Mouse (Mus musculus) adrenal gland, postnatal 36 days (tissue): ENCODE measurements around the gene Tsc22d3. TPM values are rescaled to one million over a fixed set of nuclear protein-coding genes. Genes with fewer than 3 reads are reported as not detected.
"Not testable (repeated sequence)": the region's sequence is repeated elsewhere in the genome, so short reads cannot be mapped to it uniquely, and the experiment has no call there.

Experiments used
- DNase-seq, 2 experiments: peaks; one replicate each; pipeline ENCODE4 v3.0.0; 2021; ENCODE audit warnings: mixed read lengths in 1 of 2
- total RNA-seq, 2 experiments: library from RNA; stranded (reverse); gene quantifications; 2 replicates each; pipeline ENCODE4 v1.2.3; 2021

The Tsc22d3 gene
- total RNA-seq, 2 experiments from 2014 or later, result 118 to 142 TPM

DNA sequence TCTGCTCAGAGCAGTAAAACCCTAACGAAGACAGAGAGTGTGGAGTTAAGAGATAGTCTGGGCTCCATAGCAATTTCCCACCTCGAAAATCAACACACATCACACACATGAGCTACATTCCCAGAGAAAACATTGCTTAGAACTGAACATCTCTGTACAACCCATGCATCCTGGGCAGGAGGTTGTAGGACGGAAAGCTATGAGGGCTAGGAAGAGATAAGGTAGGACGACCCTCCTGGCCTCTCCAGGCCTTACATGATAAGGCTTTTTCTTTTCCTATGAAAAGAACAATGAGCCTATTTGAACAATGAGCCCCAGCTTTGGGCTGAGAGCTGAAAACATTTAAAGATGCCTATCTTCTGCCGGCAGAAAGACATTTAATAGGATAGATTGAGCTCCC lies 69.8 kb downstream of the Tsc22d3 start:
- DNase-seq, result no peak

DNA sequence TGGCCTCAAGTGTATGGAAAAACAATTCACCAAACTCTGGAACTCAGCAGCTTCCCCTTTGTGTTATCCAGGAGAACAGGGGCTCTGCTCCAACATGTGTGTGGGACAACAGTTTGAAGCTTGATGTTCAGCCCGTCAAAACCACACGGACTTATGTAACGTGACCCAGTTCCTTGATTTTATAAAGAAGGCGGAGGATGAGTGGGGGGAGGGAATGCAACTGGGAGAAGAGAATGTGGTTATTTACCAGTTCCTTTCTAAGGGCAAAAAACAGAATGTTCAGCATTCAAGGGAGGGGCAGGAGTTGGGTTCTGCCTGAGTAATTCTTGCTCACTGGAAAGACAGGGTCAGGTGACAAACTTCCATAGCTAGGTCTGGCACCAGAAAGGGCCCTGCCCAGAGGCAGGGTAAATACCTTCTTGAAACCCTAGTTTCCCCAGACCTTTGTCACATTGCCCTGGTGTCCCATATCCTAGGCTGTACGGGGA lies 71.3 kb downstream of the Tsc22d3 start:
- DNase-seq, result peak in 1 of 2 experiments; percentile 6

DNA sequence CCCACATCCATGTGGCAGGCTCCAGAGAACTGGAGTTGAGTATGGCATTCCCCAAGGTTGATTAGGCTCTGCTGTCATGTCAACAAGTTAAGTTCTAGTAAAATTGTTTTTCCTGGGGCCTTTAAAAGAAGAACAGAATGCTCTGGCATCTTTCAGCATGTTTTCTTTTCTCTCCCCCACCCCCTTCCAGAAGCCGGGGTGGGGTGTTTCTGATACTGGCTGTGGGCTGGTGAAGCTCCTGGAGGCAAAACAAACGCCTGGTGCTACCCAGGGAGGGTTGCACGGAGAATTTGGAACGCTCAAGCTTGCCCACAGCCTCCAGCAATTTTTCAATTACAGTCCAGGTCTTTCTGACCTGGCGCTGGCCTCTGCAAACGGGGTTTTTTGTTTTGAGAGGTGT lies 73.2 kb downstream of the Tsc22d3 start:
- no peak for DNase-seq

DNA sequence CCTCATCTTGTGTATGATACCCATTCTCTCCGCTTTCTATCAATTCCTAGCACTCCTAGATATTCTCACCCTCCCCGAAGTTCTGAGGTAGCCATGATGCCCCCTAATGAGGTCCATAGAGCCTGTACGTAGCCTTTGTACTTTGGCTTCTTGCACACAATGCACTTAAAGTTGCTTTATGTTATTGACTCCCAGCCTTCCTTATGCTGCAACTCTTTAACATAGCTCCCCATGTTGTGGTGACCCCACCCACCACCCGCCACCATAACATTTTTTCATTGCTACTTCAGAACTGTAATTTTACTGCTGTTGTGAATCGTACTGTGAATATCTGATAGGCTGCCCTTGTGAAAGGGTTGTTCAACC lies 74.2 kb downstream of the Tsc22d3 start:
- no peak for DNase-seq

DNA sequence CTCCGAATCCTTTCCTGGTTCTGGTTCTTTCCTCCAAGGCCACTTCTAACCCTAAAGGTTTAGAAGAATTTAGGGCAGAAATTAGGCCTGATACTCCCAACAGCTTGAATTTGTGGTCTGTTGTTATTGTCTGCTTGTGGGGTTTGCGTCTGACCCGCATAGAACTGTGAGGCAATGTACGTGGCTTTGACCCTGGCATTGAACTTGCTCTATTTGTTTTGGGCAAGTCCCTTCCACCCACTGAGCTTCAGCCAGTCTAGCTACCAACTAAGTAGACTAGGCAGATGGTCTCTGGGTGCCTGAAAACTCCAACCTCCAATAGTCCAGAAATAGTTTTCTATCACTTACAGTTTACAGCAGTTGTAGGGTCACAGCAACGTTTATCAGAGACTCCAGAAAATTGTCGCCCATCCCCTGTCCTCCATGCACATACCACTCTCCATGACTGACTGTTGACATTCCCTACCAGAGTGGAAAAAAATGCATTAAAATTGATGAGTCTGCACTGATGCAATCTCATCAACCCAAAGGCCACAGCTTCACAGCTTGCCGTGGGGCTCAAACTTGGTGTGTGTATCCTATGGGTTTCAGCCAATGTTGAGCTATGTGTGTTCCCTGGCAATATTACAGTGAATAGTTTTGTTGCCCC lies 74.7 kb downstream of the Tsc22d3 start:
- no peak for DNase-seq

DNA sequence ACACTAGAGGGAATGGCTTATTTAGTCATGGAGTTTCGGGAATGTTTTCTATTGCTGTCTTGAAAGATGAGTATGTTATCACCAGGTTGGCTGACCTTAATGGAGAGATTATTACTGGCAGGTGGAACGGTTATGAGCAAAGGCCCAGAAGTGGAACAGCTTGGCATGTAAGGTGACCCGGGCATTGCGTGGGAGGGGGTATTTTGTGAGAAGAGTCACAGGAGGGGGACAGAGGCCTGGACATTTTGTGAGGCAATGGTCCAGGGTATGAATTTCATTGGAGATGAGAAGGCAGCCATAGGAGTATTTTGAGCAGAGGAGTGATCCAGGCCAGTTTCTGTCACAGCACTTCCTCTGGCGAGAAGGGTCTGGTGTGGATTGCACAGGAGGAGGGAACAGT lies 76.2 kb downstream of the Tsc22d3 start:
- DNase-seq, result no peak

DNA sequence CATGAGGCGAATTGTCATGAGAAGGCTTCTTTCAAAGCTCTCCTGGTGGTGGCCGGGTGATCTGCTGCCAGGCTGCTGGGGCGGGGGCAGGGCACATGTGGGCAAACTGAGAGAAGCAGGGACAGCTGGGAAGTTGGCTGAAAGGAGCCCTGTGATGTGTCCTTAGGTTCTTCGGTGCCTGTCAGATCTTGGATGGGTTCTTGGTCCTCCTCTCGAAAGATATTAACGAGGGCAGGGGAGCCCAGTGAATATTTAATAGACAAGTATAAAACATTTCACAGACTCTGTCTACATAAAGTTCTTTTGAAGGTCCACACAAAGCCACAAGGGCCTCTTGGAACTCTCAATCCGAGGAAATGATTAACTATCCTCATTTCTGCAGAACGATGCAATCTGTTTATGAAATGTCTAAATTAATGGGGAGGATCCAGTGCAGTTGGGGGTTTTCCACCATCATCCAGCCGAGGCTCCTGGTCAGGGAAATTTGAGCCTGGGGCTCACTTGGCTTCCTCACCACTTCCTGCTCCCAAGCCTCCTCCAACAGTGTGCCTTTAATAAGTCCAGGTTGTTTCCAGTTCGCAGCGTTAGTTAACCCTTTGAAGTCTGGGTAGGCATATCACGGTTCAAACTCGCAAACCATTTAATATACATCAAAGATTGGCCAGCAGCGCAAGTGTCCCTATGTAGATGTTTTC lies 78.2 kb downstream of the Tsc22d3 start:
- peak in 1 of 2 experiments; percentile 17 for DNase-seq

DNA sequence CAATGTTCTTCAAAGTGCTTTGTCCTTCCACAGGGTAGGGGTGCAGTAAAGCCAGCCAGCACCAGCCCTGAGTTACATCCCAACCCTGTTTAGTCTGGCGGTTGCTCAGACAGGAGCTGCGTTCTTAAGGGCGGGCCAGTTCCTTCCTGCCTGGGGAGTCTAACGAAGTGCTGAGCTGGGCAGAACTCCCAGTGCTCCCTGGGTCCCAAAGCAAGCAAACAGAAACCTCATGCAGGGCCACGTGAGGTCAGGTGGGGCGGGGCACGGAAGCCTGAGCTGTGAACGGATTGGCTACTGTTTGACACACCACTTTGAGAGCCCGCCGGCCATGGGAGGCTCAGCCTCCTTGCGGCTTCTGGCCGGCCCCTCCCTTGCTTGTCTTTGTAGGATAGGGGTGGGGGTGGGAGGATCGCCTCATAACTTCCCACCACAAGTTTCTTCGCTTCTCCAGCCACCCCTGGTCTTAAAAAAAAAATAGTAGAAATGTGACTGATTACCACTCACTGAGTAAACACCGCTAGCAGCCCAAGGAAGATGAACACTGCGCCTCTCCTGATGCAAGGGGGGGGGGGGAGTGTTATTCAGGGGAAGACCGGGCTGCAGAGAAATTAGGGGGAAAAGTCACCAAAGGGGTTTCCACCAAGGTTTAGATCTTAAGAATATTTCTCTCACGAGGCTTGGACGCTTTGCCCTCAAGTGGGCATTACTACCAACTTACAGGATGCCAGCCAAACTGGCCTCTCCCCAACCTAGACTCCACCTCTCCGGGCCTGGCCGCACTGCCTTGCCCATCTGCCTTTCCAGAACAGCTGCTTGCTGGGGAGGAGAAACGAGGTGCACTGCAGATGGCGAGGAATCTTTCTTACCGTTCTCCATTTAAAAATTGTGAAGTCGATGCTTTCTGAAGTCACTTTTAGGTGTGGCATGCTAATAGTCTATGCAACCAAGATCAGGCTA lies 80.0 kb downstream of the Tsc22d3 start:
- DNase-seq, result peak; percentile 90 to 92

DNA sequence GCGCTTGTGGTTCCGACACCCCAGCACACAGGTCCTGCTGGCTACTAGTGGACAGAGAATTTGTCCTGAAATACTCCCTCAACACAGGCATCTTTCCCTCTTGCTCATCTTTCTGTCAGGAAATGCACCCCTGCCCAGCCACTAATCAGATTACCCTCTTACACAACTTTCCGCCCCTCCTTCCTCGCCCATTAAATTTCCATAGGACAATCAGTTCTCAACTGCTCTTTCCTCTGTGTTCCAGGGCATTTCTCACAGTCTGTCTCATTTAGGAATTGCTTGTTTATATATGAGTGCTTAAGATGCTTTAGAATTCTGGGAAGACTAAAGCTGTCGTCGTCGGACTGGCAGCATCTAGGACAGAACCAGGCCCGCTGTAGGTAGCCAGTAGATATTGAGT lies 82.1 kb downstream of the Tsc22d3 start:
- DNase-seq, result no peak

DNA sequence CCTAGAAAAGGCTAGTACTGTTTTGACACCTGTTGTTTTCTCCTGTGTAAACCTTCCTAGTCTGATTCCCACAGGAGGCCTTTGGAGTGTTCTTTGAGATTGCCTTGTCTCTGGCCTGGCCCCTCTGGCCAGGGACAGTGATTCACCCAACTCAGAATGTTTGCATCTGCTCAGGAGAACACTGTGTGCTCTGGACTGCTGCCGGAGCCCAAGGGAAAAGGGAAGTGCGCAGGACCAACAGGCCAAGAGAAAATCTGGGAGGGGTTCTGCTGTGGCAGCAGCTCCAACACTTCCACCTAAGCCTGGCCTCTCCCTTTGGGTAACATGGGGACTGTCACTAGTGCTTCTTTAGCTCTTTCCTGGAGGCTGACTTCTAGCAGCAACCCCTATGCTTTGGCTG lies 87.1 kb downstream of the Tsc22d3 start:
- peak; percentile 24 to 43 for DNase-seq

DNA sequence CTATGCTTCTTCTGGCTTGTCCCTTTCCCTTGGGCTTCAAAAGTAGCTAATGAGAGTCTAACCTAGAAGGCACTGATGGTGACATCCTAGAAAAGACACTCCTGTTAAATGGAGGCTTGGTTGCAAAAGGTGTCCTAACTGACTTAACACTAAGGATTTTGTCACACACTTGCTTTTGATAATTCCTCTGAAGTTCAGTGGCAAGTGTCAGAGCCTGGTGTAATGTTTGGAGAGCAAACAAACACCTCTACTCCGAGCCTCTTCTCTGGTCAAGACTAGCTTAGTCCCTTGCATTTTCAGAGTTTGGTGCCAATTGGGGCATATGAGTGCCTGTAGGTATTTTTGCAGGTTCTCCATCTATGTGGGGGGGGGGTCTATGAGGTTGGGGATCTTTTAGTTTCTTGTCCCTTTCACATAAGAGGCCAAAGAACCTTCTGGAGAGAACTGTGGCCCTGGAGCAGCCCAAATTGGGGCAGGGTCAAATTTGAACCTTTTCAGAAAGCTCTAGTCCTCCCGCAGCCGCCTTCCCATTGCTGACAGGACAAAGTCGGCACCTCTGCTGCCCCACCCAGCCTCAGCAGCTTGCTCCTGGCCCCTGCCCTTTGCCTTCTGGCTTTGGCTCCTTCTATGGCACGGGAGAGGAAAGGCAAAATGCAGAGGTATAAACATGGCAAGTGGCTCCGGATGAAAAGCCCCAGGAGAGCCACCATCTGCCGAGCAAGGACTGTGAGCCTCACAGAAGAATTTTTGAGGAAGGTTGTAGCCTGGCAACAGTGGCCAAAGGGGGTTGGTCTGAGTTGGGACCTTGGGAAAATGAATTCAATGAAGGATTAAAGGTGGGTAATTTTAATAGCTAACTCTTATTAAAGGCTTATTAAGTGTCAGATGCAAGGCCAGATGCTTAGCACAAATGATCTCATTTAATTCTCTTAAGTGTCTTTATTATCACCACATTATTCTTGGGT lies 88.5 kb downstream of the Tsc22d3 start:
- DNase-seq, result no peak

DNA sequence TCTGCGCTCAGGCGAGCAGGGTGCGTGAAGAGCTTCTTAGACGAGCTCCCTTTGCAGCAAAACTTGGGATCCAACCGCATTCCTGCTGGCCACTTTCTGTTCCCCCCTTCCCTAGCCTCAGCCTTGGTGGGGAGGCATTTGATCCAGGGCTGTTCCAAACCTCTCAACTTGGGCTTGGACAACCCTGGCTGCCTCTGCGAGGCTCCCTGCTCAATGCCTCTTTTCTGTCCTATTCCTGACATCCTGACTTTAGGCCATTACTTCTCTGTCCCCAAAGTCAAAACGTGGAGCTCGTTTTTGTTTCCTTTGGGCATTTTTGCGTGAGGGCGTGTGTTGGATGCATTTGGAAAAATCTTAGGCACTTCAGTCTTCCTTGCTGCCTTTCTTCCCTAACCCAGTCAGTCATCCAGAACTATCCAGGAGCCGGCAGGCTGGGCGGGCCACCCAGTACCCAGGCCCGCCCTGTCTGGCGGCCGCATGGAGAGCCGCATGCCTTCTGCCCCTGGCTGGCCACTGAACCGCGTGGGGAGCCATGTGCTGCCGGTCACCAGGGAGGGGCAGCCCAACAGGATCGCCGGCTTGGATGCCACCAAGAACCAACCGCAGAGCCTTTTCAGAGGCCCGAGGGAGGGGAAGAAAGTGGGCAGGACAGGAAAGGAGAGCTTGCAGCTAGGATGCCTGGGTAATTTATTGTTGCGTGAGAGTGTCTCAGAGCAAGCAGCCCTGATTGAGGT lies 89.6 kb downstream of the Tsc22d3 start:
- DNase-seq, result peak; percentile 82 to 88

DNA sequence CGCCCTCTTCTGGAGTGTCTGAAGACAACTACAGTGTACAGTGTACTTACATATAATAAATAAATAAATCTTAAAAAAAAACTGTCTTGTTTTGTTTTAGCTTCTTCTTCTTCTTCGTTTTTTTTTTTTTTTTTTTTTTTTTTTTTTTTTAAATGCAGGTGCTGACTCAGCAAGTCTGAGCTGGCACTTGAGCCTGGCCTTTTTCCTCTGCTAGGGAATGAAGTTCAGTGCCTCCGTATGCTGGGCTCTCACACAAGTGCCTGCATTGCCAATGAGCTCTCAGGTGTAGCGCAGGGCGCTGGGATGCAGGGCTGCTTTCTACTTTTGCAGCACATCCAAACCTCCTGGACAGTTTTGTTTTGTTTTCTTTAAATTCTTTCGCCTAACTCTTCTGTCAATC lies 90.6 kb downstream of the Tsc22d3 start:
- DNase-seq, result no peak

DNA sequence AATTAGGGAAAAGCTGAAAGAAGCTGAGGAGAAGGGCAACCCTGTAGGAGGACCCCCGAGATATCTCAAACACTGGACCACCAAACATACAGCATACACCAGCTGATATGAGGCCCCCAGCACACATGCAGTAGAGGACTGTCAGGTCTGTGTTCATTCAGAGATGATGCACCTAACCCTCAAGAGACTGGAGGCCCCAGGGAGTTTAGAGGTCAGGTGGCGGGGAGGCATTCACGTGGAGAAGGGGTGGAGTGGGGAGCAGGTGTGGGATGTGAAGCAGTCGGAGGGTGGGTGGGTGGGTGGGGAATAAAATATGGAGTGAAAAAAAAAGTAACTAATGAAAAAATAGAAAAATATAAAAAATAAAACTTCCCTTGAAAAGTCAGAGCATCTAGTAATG lies 91.7 kb downstream of the Tsc22d3 start:
- not testable (repeated sequence) for DNase-seq

DNA sequence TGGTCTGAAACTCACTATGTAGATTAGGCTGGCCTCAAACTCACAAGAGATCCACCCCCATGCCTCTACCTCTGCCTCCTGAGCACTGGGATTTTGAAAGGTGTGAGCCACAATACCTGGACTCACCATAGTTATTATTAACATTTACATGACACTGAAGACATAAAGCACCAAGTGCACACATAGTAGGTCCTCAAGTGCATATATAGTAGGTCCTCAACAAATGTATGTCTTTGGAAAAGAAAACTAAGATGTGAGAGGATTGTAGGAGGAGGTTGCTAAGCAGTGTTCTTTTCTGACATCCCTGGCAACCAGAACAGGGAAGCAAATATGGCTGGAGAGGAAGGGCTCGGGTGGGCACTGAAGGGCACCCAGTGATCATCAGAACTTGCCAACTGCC lies 93.1 kb downstream of the Tsc22d3 start:
- no peak for DNase-seq

DNA sequence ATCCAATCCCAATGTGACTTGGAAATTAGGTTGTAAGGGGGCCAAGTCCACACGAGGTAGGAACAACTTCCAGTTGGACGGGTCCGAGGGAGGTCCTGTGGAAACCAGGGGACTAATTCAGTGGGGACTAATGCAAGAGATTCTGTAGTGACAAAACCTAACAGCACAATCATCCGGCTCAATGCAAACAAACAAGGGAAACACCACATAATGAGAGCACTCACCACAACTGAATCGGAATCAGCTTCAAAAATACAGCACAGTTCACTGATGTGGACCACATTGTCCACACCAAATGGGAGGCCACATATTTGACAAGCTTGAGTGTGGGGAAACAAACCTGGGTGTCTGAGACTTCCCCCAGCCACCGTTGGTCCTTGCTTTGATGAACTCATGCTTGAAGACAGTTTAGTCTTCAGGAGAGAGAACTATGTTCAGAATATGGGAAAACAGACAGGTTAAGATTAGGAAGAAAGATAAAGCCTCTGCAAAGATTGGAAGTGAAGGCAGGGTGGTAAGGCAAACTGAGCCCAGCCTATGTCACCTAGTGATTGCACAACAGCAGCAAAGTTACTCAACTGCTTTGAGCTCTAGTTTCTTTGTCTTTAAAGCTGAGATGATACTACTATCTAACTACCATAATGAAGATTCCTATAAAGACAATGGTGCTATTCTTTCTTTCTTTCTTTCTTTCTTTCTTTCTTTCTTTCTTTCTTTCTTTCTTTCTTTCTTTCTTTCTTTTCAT lies 93.9 kb downstream of the Tsc22d3 start:
- DNase-seq, result no peak

DNA sequence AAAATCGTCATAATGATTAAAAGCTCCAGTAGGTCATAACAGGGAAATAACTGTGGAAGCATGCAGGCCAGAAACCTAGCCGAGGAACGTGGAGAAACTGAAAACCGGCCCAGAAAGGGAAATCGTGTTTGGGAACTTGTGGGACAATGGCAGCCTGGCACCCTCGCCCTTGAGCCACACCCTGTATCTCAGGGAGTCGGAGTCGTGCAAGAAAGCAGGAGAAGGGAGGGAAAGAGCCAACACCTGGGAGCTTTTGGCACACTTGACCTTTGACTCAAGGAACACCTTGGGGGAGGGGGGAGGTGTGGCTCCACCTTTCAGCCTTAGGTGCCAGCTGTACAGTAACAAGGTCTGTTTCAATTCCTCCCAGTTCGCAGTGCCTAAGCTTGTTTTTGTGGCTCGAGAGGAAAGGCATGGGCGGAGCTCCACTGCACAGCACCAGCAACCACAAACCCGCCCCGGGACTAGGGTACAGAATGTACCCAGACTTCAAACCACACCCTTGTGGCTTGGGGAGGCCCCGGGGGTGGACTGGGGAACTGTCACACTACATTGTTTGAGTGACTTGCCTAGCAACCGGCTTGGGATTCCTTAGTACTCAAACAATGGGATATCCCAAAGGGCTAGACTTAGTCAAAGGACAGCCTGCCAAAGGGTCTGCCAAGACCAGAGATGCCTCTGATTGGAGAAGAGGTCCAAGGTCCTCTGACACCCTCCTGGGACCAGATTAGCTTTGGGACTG lies 94.8 kb downstream of the Tsc22d3 start:
- peak; percentile 57 to 69 for DNase-seq

DNA sequence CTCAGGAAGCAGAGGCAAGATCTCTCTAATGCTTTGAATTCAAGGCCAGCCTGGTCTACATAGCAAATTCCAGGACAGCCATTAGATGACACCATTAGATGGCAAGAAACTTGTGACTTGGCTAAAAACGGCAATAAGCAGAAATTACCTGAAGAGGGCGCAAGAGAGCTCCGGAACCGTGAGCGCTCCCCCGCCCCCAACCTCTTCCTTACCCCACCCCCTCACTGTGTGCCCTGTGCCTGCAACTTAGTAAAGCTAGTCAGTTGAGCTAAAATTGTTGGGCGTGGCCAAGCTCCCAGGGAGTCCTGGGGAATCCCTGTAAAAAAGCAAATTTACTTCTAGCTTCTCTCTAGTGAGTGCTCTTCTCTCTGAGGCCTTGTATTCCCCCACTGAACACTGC lies 96.6 kb downstream of the Tsc22d3 start:
- peak; percentile 46 to 73 for DNase-seq
